Mouse (Mus musculus): ENCODE measurements around the gene Spin2f. TPM values are rescaled to one million over a fixed set of nuclear protein-coding genes. Genes with fewer than 3 reads are reported as not detected.

The Spin2f gene
- not detected for polyA plus RNA-seq (2014; fragmentation: Illumina TruSeq; extraction: RNeasy Lipid Tissue Mini Kit (QIAGEN cat#74804); ENCODE audit: low read depth, low replicate concordance)

GRCm38 (mm10) chrX:31253594-31253993 is at the start of gene Spin2f:
Gene Spin2f, plus strand, starts transcription at chrX:31253894.

Other genes starting within 250 kb of the Spin2f start
- gene Btbd35f29, start 136.2 kb upstream of the Spin2f start, polyA plus RNA-seq (2014; fragmentation: Illumina TruSeq; extraction: RNeasy Lipid Tissue Mini Kit (QIAGEN cat#74804); ENCODE audit: low read depth, low replicate concordance) = not detected
- not detected for gene Btbd35f26, start 82.6 kb downstream of the Spin2f start, polyA plus RNA-seq (2014; fragmentation: Illumina TruSeq; extraction: RNeasy Lipid Tissue Mini Kit (QIAGEN cat#74804); ENCODE audit: low read depth, low replicate concordance)
- gene Btbd35f19, start 130.0 kb downstream of the Spin2f start, polyA plus RNA-seq (2014; fragmentation: Illumina TruSeq; extraction: RNeasy Lipid Tissue Mini Kit (QIAGEN cat#74804); ENCODE audit: low read depth, low replicate concordance) = not detected

Data from adrenal gland, adult 10 weeks (tissue).